Mouse (Mus musculus) MEL (cell line): ENCODE results near the gene Plxnb1.

Experiments used
- CTCF ChIP-seq, 3 experiments: IDR thresholded peaks in 2 of 3; conservative IDR thresholded peaks in 1 of 3; 2 replicates each; pipeline ENCODE4 v1.5.1; 2011 to 2012; ENCODE audit warnings: low read length in 3 of 3, low read depth in 2 of 3, mild to moderate bottlenecking in 2 of 3, improper control_type of control experiment in 1 of 3, inconsistent platforms in 1 of 3, mixed read lengths in 1 of 3, moderate library complexity in 1 of 3; ENCODE audit not compliant: control insufficient read depth in 1 of 3, insufficient read depth in 1 of 3, poor library complexity in 1 of 3, severe bottlenecking in 1 of 3
- E2F4 ChIP-seq: IDR thresholded peaks from 2 replicates; pipeline ENCODE4 v1.6.1; 2011; ENCODE audit warnings: low read depth, low read length, improper control_type of control experiment, borderline replicate concordance
- MAX ChIP-seq: IDR thresholded peaks from 2 replicates; pipeline ENCODE4 v1.6.1; 2011; ENCODE audit warnings: low read length, improper control_type of control experiment
- POLR2A ChIP-seq, 2 experiments: IDR thresholded peaks; 2 replicates each; pipeline ENCODE4 v1.6.1; 2011 to 2012; ENCODE audit warnings: low read length in 2 of 2, mild to moderate bottlenecking in 2 of 2, control low read depth in 1 of 2, improper control_type of control experiment in 1 of 2, low read depth in 1 of 2, moderate library complexity in 1 of 2; ENCODE audit not compliant: control insufficient read depth in 1 of 2, insufficient read depth in 1 of 2, poor library complexity in 1 of 2
- RCOR1 ChIP-seq: IDR thresholded peaks from 2 replicates; pipeline ENCODE4 v1.6.1; 2012; ENCODE audit warnings: low read depth, mild to moderate bottlenecking, inconsistent platforms, low read length, improper control_type of control experiment
- TAL1 ChIP-seq: IDR thresholded peaks from 2 replicates; pipeline ENCODE4 v1.6.1; 2012; ENCODE audit warnings: mild to moderate bottlenecking, inconsistent platforms, low read length, moderate library complexity, mixed read lengths
- TBP ChIP-seq: IDR thresholded peaks from 2 replicates; pipeline ENCODE4 v1.8.0; 2011; ENCODE audit warnings: low read depth, low read length, improper control_type of control experiment

GRCm38 (mm10) chr9:109119571-109119970, 24.4 kb downstream of the Plxnb1 start:
- TF ChIP-seq E2F4 (no peak), POLR2A (IDR thresholded peaks at IDR 0.05; ENCODE audit: control insufficient read depth in 1 of 2, insufficient read depth in 1 of 2, low read depth in 1 of 2, low read length in 2 of 2, poor library complexity in 1 of 2) (no peak), TBP (no peak), TAL1 (no peak), MAX (no peak), RCOR1 (no peak), CTCF (IDR thresholded peaks at IDR 0.05 in 2 of 3, conservative IDR thresholded peaks at IDR 0.05 in 1 of 3; ENCODE audit: control insufficient read depth in 1 of 3, insufficient read depth in 1 of 3, low read depth in 2 of 3, low read length in 3 of 3, poor library complexity in 1 of 3, severe bottlenecking in 1 of 3) (no peak)
